Mouse (Mus musculus): Measurements from ENCODE around the gene Dffb.

GRCm38 (mm10) chr4:154022844-154023243 lies 47.9 kb upstream of the Dffb start:
- TF ChIP-seq POLR2A (IDR thresholded peaks at IDR 0.05; ENCODE audit: low read depth, low read length) (no peak), CTCF (IDR thresholded peaks at IDR 0.05; ENCODE audit: borderline replicate concordance, insufficient read depth, low read length) (no peak)

Data from embryonic fibroblast, embryonic 13.5 days (primary cell).